Mouse (Mus musculus): ENCODE data around the gene Pom121.

DNA sequence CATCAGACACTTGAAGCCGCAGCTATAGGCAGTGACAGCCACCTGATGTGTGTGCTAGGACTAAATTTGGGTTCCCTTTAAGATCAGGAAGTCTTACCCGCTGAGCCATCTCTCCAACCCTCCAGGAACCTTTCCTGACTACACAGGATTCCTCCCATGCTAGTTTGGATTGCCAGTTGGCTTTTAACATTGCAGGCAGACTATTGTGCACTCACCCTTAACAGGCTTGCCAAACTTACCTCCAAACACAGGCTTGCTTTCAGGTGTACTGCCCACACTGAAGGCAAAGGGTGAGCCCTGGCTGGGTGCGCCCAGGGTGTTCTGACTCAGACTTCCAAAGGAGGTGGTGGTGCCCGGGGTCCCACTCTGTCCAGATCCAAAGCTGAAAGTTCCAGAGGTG, 13.7 kb downstream of the Pom121 start:
- TF ChIP-seq CTCF (IDR thresholded peaks at IDR 0.05) (no peak), EP300 (IDR thresholded peaks at IDR 0.05) (no peak)
